Mouse (Mus musculus): ENCODE results near the gene Eif3f.
A peak's percentile ranks its signal among the peaks of the same experiment; 100 is the strongest.

The Eif3f gene

GRCm38 (mm10) chr7:108966742-108967362, 32.6 kb downstream of the Eif3f start:
- DNase-seq (ENCODE audit: low spot score in 2 of 2), result peak in 1 of 2 experiments; percentile 28

- no peak for DNase-seq (ENCODE audit: low spot score in 2 of 2)
Measured at GRCm38 (mm10) chr7:108968201-108968600, 34.0 kb downstream of the Eif3f start.

- DNase-seq (ENCODE audit: low spot score in 2 of 2), result no peak
Measured at GRCm38 (mm10) chr7:108972273-108972672, 38.1 kb downstream of the Eif3f start.

GRCm38 (mm10) chr7:108985934-108986708, 51.9 kb downstream of the Eif3f start:
- no peak for DNase-seq (ENCODE audit: low spot score in 2 of 2)

- no peak for DNase-seq (ENCODE audit: low spot score in 2 of 2)
Measured at GRCm38 (mm10) chr7:108991207-108991606, 57.0 kb downstream of the Eif3f start.
